Mouse (Mus musculus): ENCODE results near the gene Mapkapk2.

Gene Mapkapk2

DNA sequence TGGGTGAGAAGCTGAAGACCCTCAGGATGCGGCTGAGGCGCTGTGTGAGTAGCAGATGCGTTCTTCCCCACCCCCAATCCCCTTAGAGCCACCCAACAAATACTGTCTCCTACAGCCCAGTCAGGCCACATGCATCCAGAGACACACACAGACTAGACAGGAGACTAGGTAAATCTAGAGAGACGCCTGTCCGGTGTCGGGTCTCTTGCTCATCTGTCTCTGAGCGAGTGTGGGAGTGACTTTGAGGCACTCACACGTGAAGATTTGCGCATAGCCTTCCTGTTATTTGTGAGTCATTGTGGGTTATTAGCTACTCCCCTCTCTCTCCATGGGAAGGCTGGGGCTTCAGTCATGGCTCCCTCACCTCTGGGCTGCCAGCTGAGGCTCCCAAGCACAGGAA, 76.2 kb downstream of the Mapkapk2 start:
- in situ Hi-C loops (cut with MboI, MseI): no loop called here

GRCm38 (mm10) chr1:131020425-131021310, 77.0 kb downstream of the Mapkapk2 start:
- in situ Hi-C loops (cut with MboI, MseI): no loop called here

DNA sequence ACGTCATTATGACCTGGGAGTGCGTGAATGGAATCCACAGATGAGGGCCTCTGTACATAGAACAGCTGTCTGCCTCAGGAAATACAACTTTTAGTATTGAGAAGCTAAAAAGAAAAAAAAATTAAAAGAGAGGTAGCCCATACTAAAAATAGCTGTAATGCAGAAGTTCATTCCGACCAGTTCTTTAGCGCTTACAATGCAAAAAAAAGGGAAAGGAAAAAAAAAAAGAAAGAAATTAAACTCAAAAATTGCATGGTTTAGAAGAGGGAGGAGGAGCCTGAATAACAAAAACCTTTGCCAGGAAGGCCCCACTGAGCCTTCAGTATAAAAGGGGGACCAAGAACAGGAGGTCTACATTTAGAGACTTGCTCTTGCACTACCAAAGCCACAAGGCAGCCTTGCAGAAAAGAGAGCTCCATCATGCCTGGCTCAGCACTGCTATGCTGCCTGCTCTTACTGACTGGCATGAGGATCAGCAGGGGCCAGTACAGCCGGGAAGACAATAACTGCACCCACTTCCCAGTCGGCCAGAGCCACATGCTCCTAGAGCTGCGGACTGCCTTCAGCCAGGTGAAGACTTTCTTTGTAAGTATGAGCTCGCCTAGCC, 78.0 kb downstream of the Mapkapk2 start, which contains the start of gene Il10:
TSS of gene Il10 (plus strand) at position 354 of the 607 bp plus-strand sequence.
- in situ Hi-C loops (cut with MboI, MseI): no loop called here

DNA sequence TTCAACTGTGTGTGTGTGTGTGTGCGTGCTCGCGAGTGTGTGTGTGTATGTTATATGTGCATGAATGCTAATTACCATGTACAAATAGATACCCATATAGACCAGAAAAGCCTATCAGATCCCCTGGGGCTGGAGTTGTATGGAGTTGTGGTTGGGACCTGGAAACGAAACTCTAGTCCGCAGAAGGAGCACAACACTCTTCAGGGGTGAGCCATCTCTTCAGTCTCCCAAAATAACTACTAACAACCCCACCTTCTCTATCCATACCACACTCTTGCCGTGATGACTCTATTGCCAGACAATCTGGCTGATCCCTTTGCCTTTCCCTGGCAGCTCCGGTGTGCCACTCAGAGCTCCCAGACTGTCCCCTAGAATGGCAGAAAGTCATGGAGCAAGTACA, 81.7 kb downstream of the Mapkapk2 start:
- in situ Hi-C loops (cut with MboI, MseI): no loop called here

DNA sequence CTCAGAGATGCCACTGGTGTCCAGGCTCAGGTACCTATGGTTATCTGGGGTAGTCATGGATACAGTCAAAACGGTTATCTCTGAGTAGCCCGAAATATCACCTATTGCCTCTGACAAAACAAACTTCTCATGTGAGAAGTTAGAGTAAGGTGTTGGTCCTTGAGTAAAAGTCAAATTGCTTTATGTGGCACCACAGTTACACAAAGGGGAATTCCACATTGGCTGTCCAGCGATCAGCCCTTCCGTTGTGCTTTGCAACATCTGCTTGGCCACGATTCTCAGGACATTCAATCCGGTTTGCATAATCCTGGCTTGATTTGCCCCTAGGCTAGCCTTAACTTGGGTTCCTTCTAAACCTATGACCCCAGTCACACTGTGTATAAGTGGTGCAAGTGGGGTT, 82.3 kb downstream of the Mapkapk2 start:
- in situ Hi-C loops (cut with MboI, MseI): no loop called here

- in situ Hi-C loops (cut with MboI, MseI): no loop called here
Measured at GRCm38 (mm10) chr1:131013926-131014325, 83.7 kb downstream of the Mapkapk2 start.

DNA sequence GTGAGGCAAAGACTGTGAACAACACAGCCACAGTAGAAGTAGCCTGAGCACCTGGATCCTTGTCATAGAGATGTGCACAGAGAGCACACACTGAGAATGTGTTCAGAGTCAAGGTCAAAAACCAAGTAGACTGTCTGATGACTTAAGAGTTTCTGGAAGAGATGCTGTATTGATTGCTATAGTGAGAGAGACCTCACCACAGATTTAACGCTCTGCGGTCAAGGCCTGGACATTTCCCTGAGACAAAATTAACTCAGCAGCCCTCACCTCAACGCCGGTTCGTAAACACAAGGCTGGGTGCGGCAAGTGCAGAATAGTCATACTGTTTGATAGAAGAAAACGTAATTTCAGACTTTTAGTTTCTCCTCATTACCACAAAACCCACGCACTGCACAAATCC, 85.1 kb downstream of the Mapkapk2 start:
- in situ Hi-C loops (cut with MboI, MseI): no loop called here

GRCm38 (mm10) chr1:131010201-131011153, 87.1 kb downstream of the Mapkapk2 start:
- in situ Hi-C loops (cut with MboI, MseI): no loop called here

- in situ Hi-C loops (cut with MboI, MseI): no loop called here
Measured at GRCm38 (mm10) chr1:131006069-131006468, 91.6 kb downstream of the Mapkapk2 start.
